Mouse (Mus musculus): ENCODE data around the gene Nipal3. TPM values are rescaled to one million over a fixed set of nuclear protein-coding genes. Genes with fewer than 3 reads are reported as not detected.
A peak's percentile ranks its signal among the peaks of the same experiment; 100 is the strongest.

The Nipal3 gene
- polyA plus RNA-seq, 1 experiment from 2014 or later: 5.8 TPM

DNA sequence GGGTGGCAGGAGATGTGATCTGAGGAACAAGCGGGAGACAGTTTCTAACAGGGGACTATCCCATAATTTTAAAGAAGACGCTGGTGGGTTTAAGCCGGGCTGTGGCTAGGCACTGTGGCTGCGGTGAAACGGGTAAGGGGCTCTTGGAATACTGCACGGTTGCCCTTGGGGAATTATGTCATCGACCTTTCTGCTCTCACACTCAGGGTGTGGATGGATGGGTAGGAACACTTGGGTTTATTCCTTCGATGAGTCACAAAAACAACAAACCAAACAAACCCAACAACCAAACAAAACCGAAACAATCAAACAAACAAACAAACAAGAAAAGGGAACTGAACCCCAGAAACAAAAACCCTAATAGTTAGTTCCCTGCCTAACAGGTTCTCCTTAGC lies 556 bp upstream of the Nipal3 start:
- H3K36me3 ChIP-seq (ENCODE audit: control insufficient read depth, insufficient read depth, low read length): no peaks in the 10 kb centered on the region
- H3K27me3 ChIP-seq (ENCODE audit: control insufficient read depth, insufficient read depth, low read length): no peaks in the 10 kb centered on the region
- peaks cover 2% of the 10 kb centered on the region; the same call in 1 of the 2 replicates for H3K4me1 ChIP-seq (replicated peaks; ENCODE audit: control insufficient read depth, insufficient read depth, low read length)
- H3K9ac ChIP-seq (ENCODE audit: low read depth, low read length): no peak overlapping the region
- no peak for ATAC-seq (ENCODE audit: low FRiP score)
- H3K4me3 ChIP-seq (ENCODE audit: low read depth, low read length): peak overlapping the region; percentile 67
- H3K9me3 ChIP-seq (ENCODE audit: control insufficient read depth, low read length): peaks cover under 1% of the 10 kb centered on the region; the same call in 1 of the 2 replicates
- peak overlapping the region; percentile 96 for H3K4me2 ChIP-seq (replicated peaks; ENCODE audit: low read depth, low read length)
- DNase-seq (ENCODE audit: low spot score): no peak
- 10% methylated on average over 9 of the region's 9 CpGs for WGBS
- no peak overlapping the region for H3K27ac ChIP-seq (ENCODE audit: low read depth, low read length)

DNA sequence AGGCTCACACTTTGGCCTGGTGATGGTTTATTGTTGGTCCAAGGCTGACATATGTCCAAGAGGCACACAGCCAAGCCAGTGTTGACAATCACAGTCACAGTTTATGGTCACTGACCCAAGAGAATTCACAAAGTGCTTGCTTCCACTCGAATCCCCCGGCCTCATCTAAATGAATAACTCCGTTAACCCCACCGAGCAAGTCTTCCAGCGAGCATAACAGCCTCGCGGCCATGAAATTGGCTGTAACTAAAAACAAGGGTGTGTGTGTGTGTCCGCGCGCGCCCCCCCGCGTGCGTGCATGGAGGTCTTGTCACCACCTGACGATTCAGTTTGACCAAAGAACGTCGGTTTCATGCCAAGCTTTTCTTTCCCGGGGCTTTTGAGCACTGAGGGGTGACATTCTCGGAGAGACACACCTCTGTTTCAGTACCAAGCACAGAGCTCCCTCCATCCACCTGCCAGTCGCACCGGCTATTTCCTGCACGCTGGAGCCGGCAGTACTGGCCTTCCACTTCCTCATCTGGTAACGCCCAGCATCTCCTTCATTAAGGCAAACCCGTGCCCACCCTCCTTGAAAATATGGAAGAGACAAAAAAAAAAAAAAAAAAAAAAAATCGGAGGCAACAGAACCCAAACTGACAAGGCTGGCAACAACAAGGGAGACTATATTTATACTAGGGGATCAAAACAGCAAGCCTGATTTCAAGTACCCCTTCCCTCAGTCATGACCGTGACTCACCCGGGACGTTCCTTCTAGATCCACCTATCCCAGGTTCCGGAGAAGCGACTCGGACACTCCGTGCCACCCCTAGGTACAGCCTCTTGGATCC lies 932 bp downstream of the Nipal3 start:
- no peak overlapping the region for H3K27ac ChIP-seq (ENCODE audit: low read depth, low read length)
- H3K27me3 ChIP-seq (ENCODE audit: control insufficient read depth, insufficient read depth, low read length): no peaks in the 10 kb centered on the region
- H3K9me3 ChIP-seq (ENCODE audit: control insufficient read depth, low read length): no peaks in the 10 kb centered on the region
- H3K4me3 ChIP-seq (ENCODE audit: low read depth, low read length): peak overlapping the region; percentile 67
- peaks cover 2% of the 10 kb centered on the region; the same call in 1 of the 2 replicates for H3K4me1 ChIP-seq (replicated peaks; ENCODE audit: control insufficient read depth, insufficient read depth, low read length)
- ATAC-seq (ENCODE audit: low FRiP score) (no peak), DNase-seq (ENCODE audit: low spot score) (peak; percentile 57)
- no peaks in the 10 kb centered on the region for H3K36me3 ChIP-seq (ENCODE audit: control insufficient read depth, insufficient read depth, low read length)
- H3K9ac ChIP-seq (ENCODE audit: low read depth, low read length): peak overlapping the region; percentile 17
- 2% methylated on average over 33 of the region's 33 CpGs for WGBS
- peak overlapping the region; percentile 96 for H3K4me2 ChIP-seq (replicated peaks; ENCODE audit: low read depth, low read length)

DNA sequence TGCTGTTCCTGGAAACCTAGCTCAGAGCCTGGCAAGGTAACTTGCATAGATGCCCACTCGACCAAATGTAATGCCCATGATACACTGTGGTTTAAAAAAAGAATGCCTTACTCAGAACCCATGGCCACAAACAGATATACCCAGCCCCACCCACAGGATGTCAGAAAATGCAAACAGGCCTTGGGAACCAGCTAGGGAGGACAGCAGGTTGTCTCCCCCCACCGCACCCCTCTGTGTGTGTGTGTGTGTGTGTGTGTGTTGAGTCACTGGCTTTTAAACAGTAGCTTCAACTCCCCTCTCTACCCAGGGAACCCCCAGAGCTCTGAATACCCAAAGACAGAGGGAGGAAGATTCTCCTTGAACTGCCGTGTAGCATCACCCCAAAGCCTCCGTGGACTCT lies 1.6 kb downstream of the Nipal3 start:
- peaks cover 2% of the 10 kb centered on the region; the same call in 1 of the 2 replicates for H3K4me1 ChIP-seq (replicated peaks; ENCODE audit: control insufficient read depth, insufficient read depth, low read length)
- H3K4me2 ChIP-seq (replicated peaks; ENCODE audit: low read depth, low read length): peak overlapping the region; percentile 96; the same call in 1 of the 2 replicates
- H3K27ac ChIP-seq (ENCODE audit: low read depth, low read length): no peak overlapping the region
- H3K27me3 ChIP-seq (ENCODE audit: control insufficient read depth, insufficient read depth, low read length): no peaks in the 10 kb centered on the region
- no peaks in the 10 kb centered on the region for H3K9me3 ChIP-seq (ENCODE audit: control insufficient read depth, low read length)
- no peak overlapping the region for H3K9ac ChIP-seq (ENCODE audit: low read depth, low read length)
- H3K4me3 ChIP-seq (ENCODE audit: low read depth, low read length): no peak overlapping the region
- no peaks in the 10 kb centered on the region for H3K36me3 ChIP-seq (ENCODE audit: control insufficient read depth, insufficient read depth, low read length)
- DNase-seq (ENCODE audit: low spot score) (no peak), ATAC-seq (ENCODE audit: low FRiP score) (no peak)
- 53% methylated on average over 4 of the region's 4 CpGs for WGBS

DNA sequence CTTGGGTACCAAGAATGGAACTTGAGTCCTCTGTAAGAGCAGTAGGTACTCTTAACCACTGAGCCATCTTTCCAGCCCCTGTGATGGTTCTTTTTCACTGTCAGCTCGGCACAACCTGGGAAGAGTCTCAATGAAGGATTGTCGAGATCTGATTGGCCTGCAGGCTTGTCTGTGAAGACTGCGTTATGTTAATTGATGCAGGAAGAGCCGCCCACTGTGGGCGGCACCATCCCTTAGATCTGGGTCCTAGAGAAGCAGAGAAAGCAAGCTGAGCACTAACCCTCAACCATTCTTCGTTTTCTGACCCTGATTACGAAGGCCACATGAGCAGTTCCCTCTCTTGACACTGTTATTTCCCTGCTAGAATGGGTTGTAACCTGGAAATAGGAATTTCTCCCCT lies 5.6 kb downstream of the Nipal3 start:
- Histone ChIP-seq H3K9ac (ENCODE audit: low read depth, low read length) (no peak overlapping the region), H3K4me3 (ENCODE audit: low read depth, low read length) (no peak overlapping the region), H3K27me3 (ENCODE audit: control insufficient read depth, insufficient read depth, low read length) (no peaks in the 10 kb centered on the region), H3K9me3 (ENCODE audit: control insufficient read depth, low read length) (no peaks in the 10 kb centered on the region), H3K4me2 (replicated peaks; ENCODE audit: low read depth, low read length) (no peak overlapping the region), H3K4me1 (replicated peaks; ENCODE audit: control insufficient read depth, insufficient read depth, low read length) (no peaks in the 10 kb centered on the region), H3K36me3 (ENCODE audit: control insufficient read depth, insufficient read depth, low read length) (no peaks in the 10 kb centered on the region), H3K27ac (ENCODE audit: low read depth, low read length) (no peak overlapping the region)
- ATAC-seq (ENCODE audit: low FRiP score) (no peak), DNase-seq (ENCODE audit: low spot score) (no peak)
- WGBS: 88% methylated on average over 7 of the region's 7 CpGs

GRCm38 (mm10) chr4:135486352-135486751 lies 8.5 kb downstream of the Nipal3 start:
- no peaks in the 10 kb centered on the region for H3K36me3 ChIP-seq (ENCODE audit: control insufficient read depth, insufficient read depth, low read length)
- no peak overlapping the region for H3K27ac ChIP-seq (ENCODE audit: low read depth, low read length)
- DNase-seq (ENCODE audit: low spot score): no peak
- no peak overlapping the region for H3K4me3 ChIP-seq (ENCODE audit: low read depth, low read length)
- 91% methylated on average over 11 of the region's 11 CpGs for WGBS
- H3K4me1 ChIP-seq (replicated peaks; ENCODE audit: control insufficient read depth, insufficient read depth, low read length): no peaks in the 10 kb centered on the region
- no peak overlapping the region for H3K4me2 ChIP-seq (replicated peaks; ENCODE audit: low read depth, low read length)
- no peaks in the 10 kb centered on the region for H3K9me3 ChIP-seq (ENCODE audit: control insufficient read depth, low read length)
- H3K27me3 ChIP-seq (ENCODE audit: control insufficient read depth, insufficient read depth, low read length): no peaks in the 10 kb centered on the region
- no peak for ATAC-seq (ENCODE audit: low FRiP score)
- H3K9ac ChIP-seq (ENCODE audit: low read depth, low read length): no peak overlapping the region

- WGBS: 79% methylated on average over 10 of the region's 10 CpGs
- no peaks in the 10 kb centered on the region for H3K9me3 ChIP-seq (ENCODE audit: control insufficient read depth, low read length)
- ATAC-seq (ENCODE audit: low FRiP score): no peak
These were observed 9.8 kb downstream of the Nipal3 start for GRCm38 (mm10) chr4:135485086-135485485.

GRCm38 (mm10) chr4:135480370-135480769 lies 14.5 kb downstream of the Nipal3 start:
- Histone ChIP-seq H3K27me3 (ENCODE audit: control insufficient read depth, insufficient read depth, low read length) (no peaks in the 10 kb centered on the region), H3K4me2 (replicated peaks; ENCODE audit: low read depth, low read length) (no peak overlapping the region), H3K9me3 (ENCODE audit: control insufficient read depth, low read length) (no peaks in the 10 kb centered on the region), H3K27ac (ENCODE audit: low read depth, low read length) (no peak overlapping the region), H3K4me3 (ENCODE audit: low read depth, low read length) (no peak overlapping the region), H3K9ac (ENCODE audit: low read depth, low read length) (no peak overlapping the region), H3K4me1 (replicated peaks; ENCODE audit: control insufficient read depth, insufficient read depth, low read length) (no peaks in the 10 kb centered on the region), H3K36me3 (ENCODE audit: control insufficient read depth, insufficient read depth, low read length) (no peaks in the 10 kb centered on the region)
- ATAC-seq (ENCODE audit: low FRiP score) (no peak), DNase-seq (ENCODE audit: low spot score) (no peak)
- WGBS: 84% methylated on average over 9 of the region's 9 CpGs

More at GRCm38 (mm10) chr4:135485086-135485485, 9.8 kb downstream of the Nipal3 start:
- Histone ChIP-seq H3K27ac (ENCODE audit: low read depth, low read length) (no peak overlapping the region), H3K27me3 (ENCODE audit: control insufficient read depth, insufficient read depth, low read length) (no peaks in the 10 kb centered on the region), H3K4me2 (replicated peaks; ENCODE audit: low read depth, low read length) (no peak overlapping the region), H3K36me3 (ENCODE audit: control insufficient read depth, insufficient read depth, low read length) (no peaks in the 10 kb centered on the region), H3K4me3 (ENCODE audit: low read depth, low read length) (no peak overlapping the region), H3K4me1 (replicated peaks; ENCODE audit: control insufficient read depth, insufficient read depth, low read length) (no peaks in the 10 kb centered on the region), H3K9ac (ENCODE audit: low read depth, low read length) (no peak overlapping the region)
- no peak for DNase-seq (ENCODE audit: low spot score)

DNA sequence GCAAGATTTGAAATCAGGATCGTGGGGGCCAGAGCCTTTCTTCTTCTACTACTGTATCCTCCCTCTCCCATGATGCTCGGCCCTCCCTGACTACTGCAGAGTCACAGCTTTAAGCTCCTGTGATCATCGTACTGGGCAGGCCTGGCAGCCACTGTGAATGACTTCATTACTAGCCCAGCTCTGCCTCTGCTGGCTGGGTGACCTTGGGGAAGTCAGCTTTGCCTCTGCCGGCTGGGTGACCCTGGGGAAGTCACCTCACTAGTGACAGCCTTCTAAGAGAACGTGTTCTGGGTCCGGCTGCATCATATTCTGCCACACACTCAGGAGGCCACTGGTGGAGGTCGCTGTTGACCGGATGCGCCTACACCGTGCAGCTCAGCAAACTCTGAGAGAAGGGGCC lies 17.0 kb downstream of the Nipal3 start:
- 85% methylated on average over 10 of the region's 10 CpGs for WGBS
- no peak overlapping the region for H3K4me2 ChIP-seq (replicated peaks; ENCODE audit: low read depth, low read length)
- no peak for ATAC-seq (ENCODE audit: low FRiP score)
- no peak overlapping the region for H3K4me3 ChIP-seq (ENCODE audit: low read depth, low read length)
- H3K27me3 ChIP-seq (ENCODE audit: control insufficient read depth, insufficient read depth, low read length): no peaks in the 10 kb centered on the region
- no peak overlapping the region for H3K9ac ChIP-seq (ENCODE audit: low read depth, low read length)
- H3K36me3 ChIP-seq (ENCODE audit: control insufficient read depth, insufficient read depth, low read length): no peaks in the 10 kb centered on the region
- no peak for DNase-seq (ENCODE audit: low spot score)
- H3K9me3 ChIP-seq (ENCODE audit: control insufficient read depth, low read length): no peaks in the 10 kb centered on the region
- no peaks in the 10 kb centered on the region for H3K4me1 ChIP-seq (replicated peaks; ENCODE audit: control insufficient read depth, insufficient read depth, low read length)
- H3K27ac ChIP-seq (ENCODE audit: low read depth, low read length): no peak overlapping the region

DNA sequence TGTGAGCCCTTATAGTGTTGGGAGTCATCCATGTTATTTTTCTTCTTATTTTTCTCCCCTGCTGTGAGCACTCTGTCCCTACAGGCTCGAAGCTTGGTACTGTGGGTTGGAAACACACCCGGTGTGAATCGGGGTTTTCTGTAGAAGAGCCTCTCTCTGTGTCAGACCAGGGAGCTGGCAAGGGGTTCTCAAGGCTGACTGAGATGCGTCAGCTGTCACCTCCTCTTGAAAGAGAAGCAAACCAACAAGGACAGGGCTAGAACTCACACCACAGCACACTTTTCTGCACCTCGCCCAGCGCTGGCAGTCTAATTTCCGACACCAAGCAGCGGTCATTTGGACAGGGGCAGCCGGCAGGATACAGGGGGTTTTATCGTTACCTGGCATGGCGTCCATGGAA lies 31.4 kb downstream of the Nipal3 start:
- 92% methylated on average over 11 of the region's 11 CpGs for WGBS
- H3K36me3 ChIP-seq (ENCODE audit: control insufficient read depth, insufficient read depth, low read length): no peaks in the 10 kb centered on the region
- H3K4me3 ChIP-seq (ENCODE audit: low read depth, low read length): no peak overlapping the region
- no peaks in the 10 kb centered on the region for H3K27me3 ChIP-seq (ENCODE audit: control insufficient read depth, insufficient read depth, low read length)
- H3K9ac ChIP-seq (ENCODE audit: low read depth, low read length): no peak overlapping the region
- DNase-seq (ENCODE audit: low spot score): no peak
- no peak for ATAC-seq (ENCODE audit: low FRiP score)
- no peaks in the 10 kb centered on the region for H3K4me1 ChIP-seq (replicated peaks; ENCODE audit: control insufficient read depth, insufficient read depth, low read length)
- no peak overlapping the region for H3K4me2 ChIP-seq (replicated peaks; ENCODE audit: low read depth, low read length)
- H3K27ac ChIP-seq (ENCODE audit: low read depth, low read length): no peak overlapping the region
- no peaks in the 10 kb centered on the region for H3K9me3 ChIP-seq (ENCODE audit: control insufficient read depth, low read length)

Data from hindbrain, embryonic 11.5 days (tissue).